Mouse (Mus musculus): ENCODE measurements around the gene Lrch3. TPM values are rescaled to one million over a fixed set of nuclear protein-coding genes. Genes with fewer than 3 reads are reported as not detected.
"Not testable (repeated sequence)": the region's sequence is repeated elsewhere in the genome, so short reads cannot be mapped to it uniquely, and the experiment has no call there.

Gene Lrch3
- polyA plus RNA-seq, 1 experiment from 2014 or later = 35.9 TPM

DNA sequence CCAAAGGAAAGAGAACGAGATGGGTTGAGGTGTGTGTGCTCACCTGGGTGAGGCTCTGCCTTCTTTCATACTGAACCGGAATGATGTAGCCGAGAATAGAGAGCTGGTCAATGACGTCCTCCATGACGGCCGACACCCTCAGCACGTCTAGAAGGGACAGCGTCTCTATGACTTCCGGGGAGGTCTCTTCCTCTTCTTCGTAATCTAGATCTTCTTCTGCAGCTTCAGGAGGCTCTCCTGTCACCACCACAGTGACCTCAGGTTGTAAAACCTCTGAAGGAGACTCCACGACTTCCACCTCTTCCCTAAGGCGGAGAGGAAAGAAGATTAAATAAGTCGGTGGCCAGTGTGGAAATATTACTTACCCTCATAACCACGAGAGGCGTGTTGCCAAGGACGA is 135.9 kb downstream of the Lrch3 start:
- Histone ChIP-seq H3K27ac (no peak overlapping the region), H3K36me3 (no peaks in the 10 kb centered on the region), H3K4me3 (no peak overlapping the region), H3K9me3 (replicated peaks) (no peaks in the 10 kb centered on the region), H3K27me3 (ENCODE audit: low read depth, poor library complexity, severe bottlenecking) (no peaks in the 10 kb centered on the region), H3K4me1 (peaks cover 5% of the 10 kb centered on the region; the same call in 1 of the 2 replicates)
- 94% methylated on average over 16 of the region's 16 CpGs for WGBS
- DNase-seq (ENCODE audit: low spot score) = no peak

- peaks cover 7% of the 10 kb centered on the region for H3K36me3 ChIP-seq
- H3K4me3 ChIP-seq = no peak overlapping the region
- no peaks in the 10 kb centered on the region for H3K9me3 ChIP-seq (replicated peaks)
- peaks cover 12% of the 10 kb centered on the region for H3K4me1 ChIP-seq
- DNase-seq (ENCODE audit: low spot score) = no peak
- no peak overlapping the region for H3K27ac ChIP-seq
- no peaks in the 10 kb centered on the region for H3K27me3 ChIP-seq (ENCODE audit: low read depth, poor library complexity, severe bottlenecking)
- 61% methylated on average over 5 of the region's 5 CpGs for WGBS
Observed at GRCm38 (mm10) chr16:33053141-33053540, 139.2 kb downstream of the Lrch3 start.

DNA sequence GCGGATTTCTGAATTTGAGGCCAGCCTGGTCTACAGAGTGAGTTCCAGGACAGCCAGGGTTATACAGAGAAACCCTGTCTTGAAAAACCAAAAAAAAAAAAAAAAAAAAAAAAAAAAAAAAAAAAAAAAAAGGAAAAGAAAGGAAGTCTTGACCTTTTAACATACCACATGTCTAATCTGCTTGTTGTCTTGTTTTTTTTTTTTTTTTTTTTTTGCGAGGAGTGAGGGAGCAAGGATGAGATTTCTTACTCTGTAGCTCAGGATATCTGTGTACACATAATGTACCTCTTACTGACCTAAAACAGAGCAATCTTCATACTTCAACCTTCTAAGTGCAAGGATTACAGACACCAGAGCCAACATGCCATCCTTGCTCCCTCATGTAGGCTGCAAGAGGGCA is 141.0 kb downstream of the Lrch3 start:
- H3K4me3 ChIP-seq; DNase-seq (ENCODE audit: low spot score): not testable (repeated sequence)

GRCm38 (mm10) chr16:33055655-33056054 is 141.8 kb downstream of the Lrch3 start:
- Histone ChIP-seq H3K4me3 (peak overlapping the region; percentile 71), H3K4me1 (peaks cover 14% of the 10 kb centered on the region), H3K36me3 (peaks cover 32% of the 10 kb centered on the region), H3K27me3 (ENCODE audit: low read depth, poor library complexity, severe bottlenecking) (no peaks in the 10 kb centered on the region), H3K27ac (peak overlapping the region; percentile 94; the same call in 1 of the 2 replicates), H3K9me3 (replicated peaks) (no peaks in the 10 kb centered on the region)
- no peak for DNase-seq (ENCODE audit: low spot score)
- WGBS = 30% methylated on average over 10 of the region's 10 CpGs

More for the DNA sequence above, 141.0 kb downstream of the Lrch3 start:
- not testable (repeated sequence) for H3K27ac ChIP-seq; H3K9me3 ChIP-seq (replicated peaks); H3K27me3 ChIP-seq (ENCODE audit: low read depth, poor library complexity, severe bottlenecking)
- H3K36me3 ChIP-seq = peaks cover 25% of the 10 kb centered on the region
- peaks cover 14% of the 10 kb centered on the region for H3K4me1 ChIP-seq
- 86% methylated on average over 2 of the region's 2 CpGs for WGBS

DNA sequence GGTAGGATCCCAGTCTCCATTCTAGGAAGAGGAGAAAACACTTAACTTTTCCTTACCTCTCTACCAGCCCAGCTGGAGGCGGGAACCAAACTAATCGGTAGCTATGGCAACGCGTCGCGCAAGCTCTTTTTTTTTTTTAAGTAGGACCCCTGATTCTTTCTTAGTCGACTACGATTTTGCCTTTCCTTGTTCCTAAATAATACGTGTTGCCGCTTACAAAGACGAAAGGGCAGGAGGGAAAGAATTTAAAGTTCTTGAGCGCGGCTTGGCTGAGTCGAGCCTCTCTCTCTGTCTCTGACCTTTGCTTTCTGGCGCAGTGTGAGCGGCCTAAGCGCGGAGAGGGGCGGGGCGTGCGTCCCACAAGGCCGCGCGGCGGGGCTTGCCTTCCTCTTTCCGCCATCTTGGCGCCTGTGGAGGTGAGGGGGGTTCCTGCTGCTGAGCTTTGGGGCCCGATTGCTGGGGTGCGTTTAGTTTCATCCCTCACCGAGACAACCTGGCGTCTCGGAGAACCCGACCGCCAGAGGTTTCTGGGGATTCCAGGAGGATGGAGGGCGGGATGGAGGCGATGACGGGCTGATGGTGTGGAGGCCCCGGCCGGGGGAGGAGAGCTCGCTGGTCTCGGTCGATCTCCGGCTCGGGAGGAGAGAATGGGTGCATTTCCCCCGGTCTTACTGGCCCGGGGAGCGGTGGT is 142.3 kb downstream of the Lrch3 start, which contains the start of the genes Iqcg and Rpl35a:
Iqcg (minus strand) TSS at position 124 of the 691 bp plus-strand sequence.
Rpl35a (plus strand) TSS at position 359 of the 691 bp plus-strand sequence.
- Histone ChIP-seq H3K4me1 (peaks cover 14% of the 10 kb centered on the region), H3K36me3 (peaks cover 37% of the 10 kb centered on the region), H3K4me3 (peak within 1 kb of the TSS; percentile 71), H3K27ac (peak within 1 kb of the TSS; percentile 94), H3K9me3 (replicated peaks) (no peaks in the 10 kb centered on the region), H3K27me3 (ENCODE audit: low read depth, poor library complexity, severe bottlenecking) (no peaks in the 10 kb centered on the region)
- peak; percentile 94 for DNase-seq (ENCODE audit: low spot score)
- WGBS = under 1% methylated on average over 47 of the region's 47 CpGs

- Histone ChIP-seq H3K27me3 (ENCODE audit: low read depth, poor library complexity, severe bottlenecking) (no peaks in the 10 kb centered on the region), H3K36me3 (peaks cover 37% of the 10 kb centered on the region), H3K4me3 (peak overlapping the region; percentile 71), H3K9me3 (replicated peaks) (no peaks in the 10 kb centered on the region), H3K4me1 (peaks cover 16% of the 10 kb centered on the region), H3K27ac (peak overlapping the region; percentile 94)
- WGBS = under 1% methylated on average over 24 of the region's 24 CpGs
- no peak for DNase-seq (ENCODE audit: low spot score)
Observed at GRCm38 (mm10) chr16:33056786-33057185, 142.9 kb downstream of the Lrch3 start.

DNA sequence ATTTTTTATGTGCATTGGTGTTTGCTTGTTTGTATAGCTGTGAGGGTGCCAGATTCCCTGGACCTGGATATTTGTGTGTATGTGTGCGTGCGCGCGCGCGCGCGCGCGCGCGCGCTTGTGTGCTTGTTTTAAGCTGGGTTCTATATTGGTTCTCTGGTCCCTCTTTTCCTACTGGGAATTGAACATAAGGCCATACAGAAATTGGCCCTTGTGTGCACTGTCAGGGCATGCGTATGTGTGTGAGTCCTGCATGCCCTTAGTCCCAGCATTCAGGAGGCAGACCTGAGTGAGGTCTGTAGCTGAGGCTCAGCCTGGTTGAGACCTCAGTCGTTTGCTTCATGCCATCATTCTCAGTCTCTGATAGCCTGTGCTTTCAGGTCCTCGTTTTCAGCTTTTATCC is 144.1 kb downstream of the Lrch3 start:
- WGBS = 89% methylated on average over 16 of the region's 16 CpGs
- Histone ChIP-seq H3K27ac (no peak overlapping the region), H3K36me3 (peaks cover 37% of the 10 kb centered on the region), H3K4me3 (peak overlapping the region; percentile 71), H3K9me3 (replicated peaks) (no peaks in the 10 kb centered on the region), H3K4me1 (peaks cover 22% of the 10 kb centered on the region), H3K27me3 (ENCODE audit: low read depth, poor library complexity, severe bottlenecking) (no peaks in the 10 kb centered on the region)
- no peak for DNase-seq (ENCODE audit: low spot score)

DNA sequence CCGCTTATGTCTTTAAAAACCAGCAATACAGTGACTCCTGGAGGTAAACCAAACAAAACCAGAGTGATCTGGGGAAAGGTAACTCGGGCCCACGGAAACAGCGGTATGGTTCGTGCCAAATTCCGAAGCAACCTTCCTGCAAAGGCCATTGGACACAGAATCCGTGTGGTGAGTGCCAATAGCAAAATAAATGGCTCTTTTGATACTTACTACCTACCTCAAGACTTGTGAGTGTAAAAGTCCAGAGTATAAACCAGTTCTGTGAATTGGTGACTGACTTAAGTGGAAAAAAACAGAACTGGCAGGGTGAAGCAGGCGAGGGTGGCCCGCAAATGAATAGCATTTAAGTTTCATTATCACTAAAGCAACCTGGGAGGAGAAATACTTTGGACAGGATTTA is 144.8 kb downstream of the Lrch3 start:
- H3K4me1 ChIP-seq = peaks cover 25% of the 10 kb centered on the region
- H3K36me3 ChIP-seq = peaks cover 37% of the 10 kb centered on the region
- DNase-seq (ENCODE audit: low spot score); H3K4me3 ChIP-seq; H3K9me3 ChIP-seq (replicated peaks); H3K27me3 ChIP-seq (ENCODE audit: low read depth, poor library complexity, severe bottlenecking); H3K27ac ChIP-seq: not testable (repeated sequence)
- 93% methylated on average over 9 of the region's 9 CpGs for WGBS

- H3K27me3 ChIP-seq (ENCODE audit: low read depth, poor library complexity, severe bottlenecking) = no peaks in the 10 kb centered on the region
- H3K4me3 ChIP-seq = no peak overlapping the region
- H3K36me3 ChIP-seq = peaks cover 37% of the 10 kb centered on the region
- peaks cover 30% of the 10 kb centered on the region for H3K4me1 ChIP-seq
- DNase-seq (ENCODE audit: low spot score) = no peak
- H3K9me3 ChIP-seq (replicated peaks) = no peaks in the 10 kb centered on the region
- 96% methylated on average over 1 of the region's 1 CpGs for WGBS
- H3K27ac ChIP-seq = no peak overlapping the region
Observed at GRCm38 (mm10) chr16:33059471-33059870, 145.6 kb downstream of the Lrch3 start.

GRCm38 (mm10) chr16:33060926-33061325 is 147.0 kb downstream of the Lrch3 start:
- Histone ChIP-seq H3K4me1 (peaks cover 28% of the 10 kb centered on the region), H3K4me3 (no peak overlapping the region), H3K36me3 (peaks cover 37% of the 10 kb centered on the region), H3K9me3 (replicated peaks) (no peaks in the 10 kb centered on the region), H3K27ac (no peak overlapping the region), H3K27me3 (ENCODE audit: low read depth, poor library complexity, severe bottlenecking) (no peaks in the 10 kb centered on the region)
- DNase-seq (ENCODE audit: low spot score) = no peak
- WGBS = 80% methylated on average over 2 of the region's 2 CpGs

GRCm38 (mm10) chr16:33061400-33061799 is 147.5 kb downstream of the Lrch3 start:
- Histone ChIP-seq H3K9me3 (replicated peaks) (no peaks in the 10 kb centered on the region), H3K4me3 (0 out of 2 replicates have a peak overlapping the region, but pooled peaks have one; percentile 87), H3K27me3 (ENCODE audit: low read depth, poor library complexity, severe bottlenecking) (no peaks in the 10 kb centered on the region), H3K4me1 (peaks cover 28% of the 10 kb centered on the region), H3K27ac (no peak overlapping the region), H3K36me3 (peaks cover 38% of the 10 kb centered on the region)
- 46% methylated on average over 11 of the region's 11 CpGs for WGBS
- no peak for DNase-seq (ENCODE audit: low spot score)

DNA sequence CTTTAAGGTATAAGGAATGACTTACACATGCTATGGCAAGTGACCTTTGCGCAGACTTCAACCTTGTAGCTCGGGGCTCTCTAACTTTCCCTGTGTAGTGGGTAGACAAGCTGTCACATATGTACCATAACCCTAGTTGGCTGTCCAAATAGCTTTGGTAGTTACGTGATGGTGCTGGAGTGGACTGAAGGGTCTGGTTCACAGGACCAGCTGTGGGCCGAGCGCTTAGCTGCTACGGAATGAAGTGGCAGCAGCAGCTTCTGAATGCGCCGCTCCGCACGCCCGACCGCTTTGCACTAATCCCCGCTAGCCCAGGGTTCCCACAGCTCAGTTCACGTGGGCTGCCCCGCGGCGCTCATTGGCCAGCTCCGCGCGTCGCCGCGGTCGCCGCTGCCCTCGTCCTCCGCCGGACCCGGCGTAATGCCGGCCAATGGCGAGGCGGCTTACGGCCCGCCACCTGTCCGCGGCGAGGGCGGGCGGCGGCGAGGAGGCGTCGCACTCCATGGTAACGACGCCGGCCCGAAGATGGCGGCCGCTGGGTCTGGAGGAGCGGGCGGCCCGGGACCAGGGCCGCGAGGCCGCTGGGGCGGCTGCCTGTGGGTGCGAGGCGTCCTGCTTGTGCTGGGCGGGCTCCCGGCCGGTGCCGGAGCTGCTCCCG is 148.3 kb downstream of the Lrch3 start, which contains the start of gene Lmln:
Lmln (plus strand) TSS at position 498 of the 658 bp plus-strand sequence.
- Histone ChIP-seq H3K27ac (peak within 1 kb of the TSS; percentile 90), H3K27me3 (ENCODE audit: low read depth, poor library complexity, severe bottlenecking) (no peaks in the 10 kb centered on the region), H3K4me3 (peak within 1 kb of the TSS; percentile 87), H3K4me1 (peaks cover 28% of the 10 kb centered on the region), H3K36me3 (peaks cover 45% of the 10 kb centered on the region), H3K9me3 (replicated peaks) (no peaks in the 10 kb centered on the region)
- peak; percentile 94 for DNase-seq (ENCODE audit: low spot score)
- under 1% methylated on average over 63 of the region's 64 CpGs for WGBS

- H3K27me3 ChIP-seq (ENCODE audit: low read depth, poor library complexity, severe bottlenecking) = no peaks in the 10 kb centered on the region
- no peaks in the 10 kb centered on the region for H3K9me3 ChIP-seq (replicated peaks)
- DNase-seq (ENCODE audit: low spot score) = no peak
- peak overlapping the region; percentile 87 for H3K4me3 ChIP-seq
- H3K36me3 ChIP-seq = peaks cover 45% of the 10 kb centered on the region
- H3K27ac ChIP-seq = peak overlapping the region; percentile 90
- H3K4me1 ChIP-seq = peaks cover 27% of the 10 kb centered on the region
- under 1% methylated on average over 35 of the region's 35 CpGs for WGBS
Observed at GRCm38 (mm10) chr16:33062682-33063131, 148.8 kb downstream of the Lrch3 start.
